Mouse (Mus musculus): ENCODE results near the gene Mtnr1b. TPM values are rescaled to one million over a fixed set of nuclear protein-coding genes. Genes with fewer than 3 reads are reported as not detected.
"Not testable (repeated sequence)": the region's sequence is repeated elsewhere in the genome, so short reads cannot be mapped to it uniquely, and the experiment has no call there.

Gene Mtnr1b
- polyA plus RNA-seq, 1 experiment from 2014 or later: not detected

DNA sequence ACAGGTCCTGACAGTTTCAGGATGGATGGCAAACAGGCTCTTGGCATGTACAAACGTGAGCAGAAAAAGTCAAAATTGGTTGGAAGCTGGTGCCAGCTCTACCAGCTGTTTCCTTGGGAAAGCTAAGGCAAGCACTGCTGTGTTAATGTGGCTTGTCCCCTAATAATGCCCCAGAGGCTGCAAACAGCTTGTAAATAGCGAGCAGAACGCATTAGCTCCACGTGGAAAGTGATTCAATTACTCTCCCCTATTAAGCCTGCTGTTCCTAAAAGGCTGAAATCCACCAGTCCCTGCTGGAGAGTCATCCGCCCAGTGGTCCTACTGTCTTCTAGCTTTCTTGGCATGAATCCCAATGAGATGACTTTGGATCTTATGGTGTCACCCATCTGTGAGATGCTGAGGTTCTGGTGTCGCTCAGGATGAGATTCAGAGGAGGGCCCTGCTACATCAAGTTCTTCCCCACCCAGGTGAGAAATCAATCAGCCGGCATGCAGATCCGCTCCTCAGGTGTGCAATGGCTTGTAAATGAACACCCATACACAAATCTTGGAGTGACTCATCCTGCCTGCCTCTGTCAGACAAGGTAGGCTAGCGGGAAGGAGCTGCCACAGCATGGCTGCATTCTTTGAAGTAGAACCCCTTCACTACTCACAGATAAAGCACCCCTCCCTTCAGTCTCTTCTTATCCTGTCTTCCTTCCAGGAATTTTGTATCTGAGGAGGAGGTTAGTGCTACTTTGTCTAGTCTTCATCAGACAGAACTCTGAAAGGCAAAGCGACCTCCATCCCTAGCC lies 7.9 kb downstream of the Mtnr1b start:
- 69% methylated on average over 10 of the region's 10 CpGs for WGBS
- H3K9me3 ChIP-seq (ENCODE audit: low read depth, low read length): no peaks in the 10 kb centered on the region
- no peak for DNase-seq
- no peak overlapping the region for H3K27ac ChIP-seq (ENCODE audit: low read depth)
- no peak overlapping the region for H3K9ac ChIP-seq
- no peaks in the 10 kb centered on the region for H3K36me3 ChIP-seq (ENCODE audit: insufficient read depth)
- H3K4me2 ChIP-seq: no peak overlapping the region
- no peaks in the 10 kb centered on the region for H3K4me1 ChIP-seq (ENCODE audit: insufficient read depth)
- no peaks in the 10 kb centered on the region for H3K27me3 ChIP-seq (ENCODE audit: insufficient read depth, low read length)
- no peak for ATAC-seq (ENCODE audit: insufficient read depth)
- H3K4me3 ChIP-seq (ENCODE audit: low read depth, low read length): no peak overlapping the region
- no peak for TF ChIP-seq CTCF (IDR thresholded peaks at IDR 0.05; ENCODE audit: low read depth)

DNA sequence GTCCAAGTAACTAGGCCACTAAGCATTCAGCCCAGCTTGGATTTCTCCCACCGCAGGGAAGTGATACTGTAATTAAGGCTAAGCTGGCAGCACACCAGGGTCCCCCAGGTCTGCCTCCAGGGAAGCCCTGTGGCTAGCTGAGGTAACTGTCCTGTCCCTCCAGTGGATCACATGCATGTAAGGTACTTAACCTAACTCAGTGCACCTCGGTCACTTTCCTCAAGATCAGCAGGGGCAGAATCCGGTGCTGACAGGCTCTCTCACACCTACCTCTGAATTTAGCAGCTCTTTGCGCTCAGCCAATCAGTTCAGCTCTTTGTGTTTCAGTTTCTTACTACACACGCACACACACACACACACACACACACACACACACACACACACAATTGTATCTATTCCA lies 13.0 kb downstream of the Mtnr1b start:
- Histone ChIP-seq H3K9ac (no peak overlapping the region), H3K4me3 (ENCODE audit: low read depth, low read length) (no peak overlapping the region), H3K4me1 (ENCODE audit: insufficient read depth) (no peaks in the 10 kb centered on the region), H3K27me3 (ENCODE audit: insufficient read depth, low read length) (no peaks in the 10 kb centered on the region), H3K9me3 (ENCODE audit: low read depth, low read length) (no peaks in the 10 kb centered on the region), H3K27ac (ENCODE audit: low read depth) (no peak overlapping the region), H3K4me2 (no peak overlapping the region), H3K36me3 (ENCODE audit: insufficient read depth) (no peaks in the 10 kb centered on the region)
- DNase-seq (no peak), ATAC-seq (ENCODE audit: insufficient read depth) (no peak)
- TF ChIP-seq CTCF (IDR thresholded peaks at IDR 0.05; ENCODE audit: low read depth): no peak
- 65% methylated on average over 5 of the region's 5 CpGs for WGBS

DNA sequence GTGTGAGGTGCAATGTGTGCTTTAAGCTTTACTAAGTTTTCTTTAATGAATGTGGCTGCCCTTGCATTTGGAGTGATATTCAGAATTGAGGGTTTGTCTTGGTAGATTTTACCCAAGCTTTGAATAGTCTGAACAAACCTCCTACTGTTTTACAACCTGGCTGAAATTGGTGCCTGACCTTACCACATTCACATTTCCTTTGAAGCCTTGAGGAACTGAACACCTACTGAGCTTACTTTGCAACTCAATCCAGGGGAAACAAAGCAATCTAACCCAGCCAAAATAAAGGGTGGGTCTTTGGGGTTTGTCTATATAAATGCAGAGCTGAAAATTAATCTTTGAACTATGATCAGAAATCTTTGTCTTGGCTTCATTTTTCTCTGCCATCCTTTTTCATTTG lies 23.6 kb downstream of the Mtnr1b start:
- no peaks in the 10 kb centered on the region for H3K4me1 ChIP-seq (ENCODE audit: insufficient read depth)
- H3K27me3 ChIP-seq (ENCODE audit: insufficient read depth, low read length): no peaks in the 10 kb centered on the region
- H3K4me2 ChIP-seq: no peak overlapping the region
- no peak for DNase-seq
- H3K27ac ChIP-seq (ENCODE audit: low read depth): no peak overlapping the region
- no peak for ATAC-seq (ENCODE audit: insufficient read depth)
- H3K9me3 ChIP-seq (ENCODE audit: low read depth, low read length): no peaks in the 10 kb centered on the region
- no peak for TF ChIP-seq CTCF (IDR thresholded peaks at IDR 0.05; ENCODE audit: low read depth)
- H3K4me3 ChIP-seq (ENCODE audit: low read depth, low read length): no peak overlapping the region
- no peaks in the 10 kb centered on the region for H3K36me3 ChIP-seq (ENCODE audit: insufficient read depth)
- H3K9ac ChIP-seq: no peak overlapping the region

DNA sequence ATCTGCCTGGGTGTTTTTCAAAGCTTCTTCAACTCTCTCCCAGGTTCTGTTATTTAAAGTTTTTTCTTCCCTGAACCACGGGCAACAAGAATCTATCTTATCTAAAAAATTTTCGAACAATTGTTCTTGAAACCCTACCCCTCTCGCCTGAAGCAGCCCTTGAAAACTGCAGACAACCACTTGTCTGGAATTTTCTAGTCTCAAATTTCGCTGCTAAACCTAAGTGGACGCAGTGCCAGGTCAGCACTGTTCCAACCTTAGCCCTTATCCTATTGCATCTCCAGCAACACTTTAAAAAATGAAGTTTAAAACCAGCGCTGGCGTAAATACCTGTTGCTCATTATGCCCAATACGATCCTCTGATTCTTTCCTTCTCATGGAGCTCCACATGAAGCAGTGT lies 29.0 kb downstream of the Mtnr1b start:
- Histone ChIP-seq H3K27me3 (ENCODE audit: insufficient read depth, low read length) (no peaks in the 10 kb centered on the region), H3K36me3 (ENCODE audit: insufficient read depth) (no peaks in the 10 kb centered on the region), H3K4me1 (ENCODE audit: insufficient read depth) (no peaks in the 10 kb centered on the region), H3K4me2 (no peak overlapping the region), H3K9me3 (ENCODE audit: low read depth, low read length) (no peaks in the 10 kb centered on the region), H3K9ac (no peak overlapping the region), H3K4me3 (ENCODE audit: low read depth, low read length) (no peak overlapping the region), H3K27ac (ENCODE audit: low read depth) (no peak overlapping the region)
- 53% methylated on average over 8 of the region's 8 CpGs for WGBS
- ATAC-seq (ENCODE audit: insufficient read depth) (peak; percentile 47; the same call in 1 of the 2 replicates), DNase-seq (peak; percentile 9)
- no peak for TF ChIP-seq CTCF (IDR thresholded peaks at IDR 0.05; ENCODE audit: low read depth)

DNA sequence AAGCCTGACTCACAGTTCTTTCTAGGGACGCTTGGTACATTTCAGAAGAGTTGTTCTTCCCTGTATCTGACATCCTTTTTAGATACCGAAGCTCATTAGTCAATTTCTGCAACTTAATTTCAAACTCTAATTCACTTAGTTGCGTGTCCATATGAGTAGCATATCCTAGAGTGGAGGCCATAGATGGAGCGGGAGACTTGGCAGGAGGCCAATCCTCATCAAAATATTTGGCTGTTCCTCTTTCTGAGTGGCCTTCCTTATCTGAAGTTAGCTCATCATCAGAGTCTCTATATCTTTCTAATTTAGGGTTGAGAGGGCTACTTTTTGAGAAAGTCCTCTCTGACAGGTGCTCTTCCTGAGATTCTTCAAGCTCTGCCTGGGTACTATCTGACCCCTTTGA lies 29.4 kb downstream of the Mtnr1b start:
- H3K27me3 ChIP-seq (ENCODE audit: insufficient read depth, low read length); H3K27ac ChIP-seq (ENCODE audit: low read depth); H3K9me3 ChIP-seq (ENCODE audit: low read depth, low read length); H3K9ac ChIP-seq; H3K4me2 ChIP-seq; H3K4me1 ChIP-seq (ENCODE audit: insufficient read depth); H3K4me3 ChIP-seq (ENCODE audit: low read depth, low read length); ATAC-seq (ENCODE audit: insufficient read depth); H3K36me3 ChIP-seq (ENCODE audit: insufficient read depth): not testable (repeated sequence)
- WGBS: 47% methylated on average over 4 of the region's 4 CpGs
- DNase-seq: peak; percentile 74

DNA sequence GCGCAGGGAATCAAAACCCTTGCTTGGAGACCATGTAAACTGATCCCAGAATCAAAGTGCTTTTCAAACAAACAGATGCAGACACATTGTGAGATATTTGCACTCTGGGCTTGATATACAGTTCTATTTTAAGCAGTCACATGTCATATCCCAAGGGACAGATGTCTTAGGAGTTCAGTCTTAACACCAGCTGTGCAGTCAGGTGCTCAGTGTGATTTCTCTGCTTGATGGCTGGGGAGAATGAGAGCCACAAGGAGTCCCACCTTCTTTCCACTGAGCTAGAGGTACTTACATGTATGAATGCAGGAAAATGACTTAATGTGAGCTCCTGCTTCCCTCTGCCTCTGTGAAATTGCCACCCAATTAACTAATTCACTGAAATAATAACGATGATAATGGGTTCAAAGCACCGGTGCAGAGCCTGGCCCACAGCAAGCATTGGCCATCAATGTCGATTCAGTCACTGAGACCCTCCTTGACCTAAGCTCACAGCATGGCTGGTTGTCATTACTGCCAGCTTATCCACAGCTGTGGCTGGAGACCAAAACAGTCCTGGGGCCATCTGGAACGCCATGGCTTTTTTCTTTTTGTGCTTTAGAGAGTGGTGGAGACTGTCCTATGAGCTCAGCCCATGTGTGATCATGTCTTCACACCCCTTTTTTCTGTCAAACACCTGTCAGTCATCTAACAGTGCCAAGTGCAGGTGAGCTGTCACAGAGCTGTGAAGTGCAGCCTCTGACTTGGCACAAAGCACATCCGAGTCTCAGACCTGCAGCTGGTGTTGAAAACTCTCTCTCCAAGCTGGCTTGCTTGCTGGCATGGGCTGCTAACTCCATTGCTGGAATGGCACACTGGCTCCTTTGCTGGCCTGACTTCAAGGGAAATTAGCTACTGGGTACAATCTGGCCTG lies 61.1 kb downstream of the Mtnr1b start:
- no peak overlapping the region for H3K27ac ChIP-seq (ENCODE audit: low read depth)
- no peak for ATAC-seq (ENCODE audit: insufficient read depth)
- whole genome bisulfite sequencing: 57% methylated on average over 6 of the region's 6 CpGs
- no peaks in the 10 kb centered on the region for H3K27me3 ChIP-seq (ENCODE audit: insufficient read depth, low read length)
- H3K4me3 ChIP-seq (ENCODE audit: low read depth, low read length): no peak overlapping the region
- H3K9ac ChIP-seq: no peak overlapping the region
- H3K36me3 ChIP-seq (ENCODE audit: insufficient read depth): no peaks in the 10 kb centered on the region
- no peak for TF ChIP-seq CTCF (IDR thresholded peaks at IDR 0.05; ENCODE audit: low read depth)
- no peaks in the 10 kb centered on the region for H3K9me3 ChIP-seq (ENCODE audit: low read depth, low read length)
- no peaks in the 10 kb centered on the region for H3K4me1 ChIP-seq (ENCODE audit: insufficient read depth)
- no peak overlapping the region for H3K4me2 ChIP-seq
- DNase-seq: no peak

DNA sequence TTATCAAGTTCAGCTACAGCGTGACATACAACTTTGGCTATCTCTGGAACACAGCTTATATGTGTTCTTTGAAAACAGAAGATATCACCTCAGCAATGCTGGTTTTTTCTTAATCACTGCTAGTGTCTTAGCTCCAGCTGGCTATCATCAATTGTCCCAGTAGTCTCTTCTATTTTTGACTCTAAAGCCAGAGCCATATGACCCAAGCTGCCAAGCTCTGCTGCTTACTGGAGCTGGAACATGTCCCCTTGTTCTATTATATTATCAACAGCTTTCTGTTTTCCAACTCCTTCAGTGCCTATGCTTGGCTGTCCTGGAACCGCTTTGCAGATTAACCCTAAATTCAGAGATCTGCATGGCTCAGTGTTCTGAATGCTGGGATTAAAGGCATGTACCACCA lies 70.1 kb downstream of the Mtnr1b start:
- ATAC-seq (ENCODE audit: insufficient read depth) (no peak), DNase-seq (no peak)
- no peak overlapping the region for H3K4me3 ChIP-seq (ENCODE audit: low read depth, low read length)
- H3K9ac ChIP-seq: no peak overlapping the region
- TF ChIP-seq CTCF (IDR thresholded peaks at IDR 0.05; ENCODE audit: low read depth): no peak
- H3K27ac ChIP-seq (ENCODE audit: low read depth): no peak overlapping the region
- 72% methylated on average over 2 of the region's 2 CpGs for WGBS
- no peak overlapping the region for H3K4me2 ChIP-seq
- no peaks in the 10 kb centered on the region for H3K27me3 ChIP-seq (ENCODE audit: insufficient read depth, low read length)
- H3K36me3 ChIP-seq (ENCODE audit: insufficient read depth): no peaks in the 10 kb centered on the region
- no peaks in the 10 kb centered on the region for H3K4me1 ChIP-seq (ENCODE audit: insufficient read depth)
- H3K9me3 ChIP-seq (ENCODE audit: low read depth, low read length): no peaks in the 10 kb centered on the region

All from lung, embryonic 14.5 days (tissue).